Mouse (Mus musculus) retina, postnatal 7 days (tissue): ENCODE results near the gene Ywhaq.
"Not testable (repeated sequence)": the region's sequence is repeated elsewhere in the genome, so short reads cannot be mapped to it uniquely, and the experiment has no call there.

ENCODE experiments used
- DNase-seq: peaks from one replicate; pipeline ENCODE4 v3.0.0-alpha.2; 2012; ENCODE audit warnings: low read depth, low spot score

Ywhaq gene

DNA sequence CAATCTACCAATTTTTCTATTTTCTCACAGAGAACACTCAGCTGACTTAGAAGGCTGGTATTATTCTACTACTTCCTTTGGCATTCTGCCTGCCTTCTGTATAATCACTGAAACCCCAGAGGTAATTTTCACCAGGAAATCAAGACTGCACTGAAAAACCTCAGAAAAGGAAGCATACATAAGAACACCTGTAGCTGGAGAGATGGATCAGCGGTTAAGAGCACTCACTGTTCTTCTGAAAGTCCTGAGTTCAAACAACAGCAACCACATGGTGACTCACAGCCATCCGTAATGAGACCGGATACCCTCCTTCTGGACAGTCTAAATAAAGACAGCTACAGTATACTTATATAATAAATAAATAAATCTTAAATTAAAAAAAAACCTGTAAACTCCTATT, 7.8 kb downstream of the Ywhaq start:
- DNase-seq = no peak

DNA sequence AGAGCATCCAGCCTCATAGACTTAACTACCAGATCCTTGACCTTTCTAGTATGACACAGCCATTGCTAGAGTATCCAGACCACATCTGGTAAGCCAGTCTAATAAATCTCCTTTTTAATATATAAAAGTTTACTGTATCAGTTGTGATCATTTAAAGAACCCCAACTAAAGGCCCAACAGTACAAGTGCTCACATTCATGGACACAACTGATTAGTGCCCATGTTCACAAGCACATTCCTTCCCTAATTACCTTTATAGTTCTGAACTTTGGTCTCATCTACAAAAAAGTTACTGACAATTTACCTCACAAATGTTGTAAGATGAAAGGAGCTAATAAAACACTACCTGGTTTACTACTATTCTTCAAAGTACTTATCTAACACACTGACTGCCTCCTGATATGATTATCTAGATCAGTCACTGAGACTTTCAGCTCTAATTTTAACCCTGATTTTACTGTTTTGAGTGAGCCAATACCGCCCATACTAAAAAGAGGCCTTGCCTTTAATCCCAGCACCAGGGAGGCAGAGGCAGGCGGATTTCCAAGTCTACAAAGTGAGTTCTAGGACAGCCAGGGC, 8.6 kb downstream of the Ywhaq start:
- no peak for DNase-seq

DNA sequence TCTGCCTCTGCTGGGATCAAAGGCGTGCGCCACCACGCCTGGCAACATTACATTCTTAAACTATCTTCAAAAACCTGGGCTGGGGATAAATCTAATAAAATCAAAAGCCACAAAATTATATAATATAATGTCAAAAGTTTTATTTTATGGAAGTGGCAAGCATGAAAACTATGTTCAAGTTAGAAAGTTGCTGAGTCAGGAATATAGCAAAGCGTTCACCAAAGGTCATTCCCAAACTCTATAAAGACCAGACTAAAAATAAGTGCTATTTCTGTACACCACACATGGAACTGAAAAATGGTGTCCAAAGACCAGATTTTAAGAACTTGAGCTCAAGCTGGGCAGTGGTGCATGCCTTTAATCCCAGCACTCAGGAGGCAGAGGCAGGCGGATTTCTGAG, 14.7 kb downstream of the Ywhaq start:
- DNase-seq = no peak

DNA sequence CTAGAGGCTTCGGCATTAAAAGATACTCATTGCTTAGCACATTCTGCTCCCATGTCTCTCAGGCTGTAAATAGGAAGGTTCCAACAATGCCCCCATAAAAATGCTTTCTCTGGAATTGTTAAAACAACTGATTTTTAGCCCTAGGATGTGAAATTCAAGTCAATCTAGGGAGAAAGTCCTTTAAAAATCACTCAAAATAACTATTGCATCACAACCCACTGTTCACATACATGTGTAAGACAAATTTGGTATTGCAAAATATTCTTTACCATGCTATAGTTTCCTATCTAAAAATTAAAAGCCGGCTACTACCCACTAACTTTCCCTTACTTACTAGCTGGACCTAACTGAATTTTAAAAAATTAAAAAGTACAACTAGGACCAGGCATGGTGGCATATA, 31.2 kb downstream of the Ywhaq start:
- no peak for DNase-seq

DNA sequence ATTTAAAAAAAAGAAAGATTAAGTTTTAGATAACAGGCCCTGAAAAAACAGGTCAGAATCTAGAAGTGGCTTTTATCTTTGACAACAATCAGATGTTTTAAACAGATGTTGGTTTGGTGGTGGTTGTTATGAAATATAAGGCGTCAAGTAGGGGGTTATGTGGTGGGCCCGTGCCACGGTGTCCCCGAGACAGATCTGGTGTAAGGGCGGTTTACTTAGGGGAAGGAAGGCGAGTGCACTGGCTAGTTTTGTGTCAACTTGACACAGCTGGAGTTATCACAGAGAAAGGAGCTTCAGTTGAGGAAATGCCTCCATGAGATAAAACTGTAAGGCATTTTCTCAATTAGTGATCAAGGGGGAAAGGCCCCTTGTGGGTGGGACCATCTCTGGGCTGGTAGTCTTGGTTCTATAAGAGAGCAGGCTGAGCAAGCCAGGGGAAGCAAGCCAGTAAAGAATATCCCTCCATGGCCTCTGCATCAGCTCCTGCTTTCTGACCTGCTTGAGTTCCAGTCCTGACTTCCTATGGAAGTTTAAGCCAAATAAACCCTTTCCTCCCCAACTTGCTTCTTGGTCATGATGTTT, 38.6 kb downstream of the Ywhaq start:
- DNase-seq = not testable (repeated sequence)

DNA sequence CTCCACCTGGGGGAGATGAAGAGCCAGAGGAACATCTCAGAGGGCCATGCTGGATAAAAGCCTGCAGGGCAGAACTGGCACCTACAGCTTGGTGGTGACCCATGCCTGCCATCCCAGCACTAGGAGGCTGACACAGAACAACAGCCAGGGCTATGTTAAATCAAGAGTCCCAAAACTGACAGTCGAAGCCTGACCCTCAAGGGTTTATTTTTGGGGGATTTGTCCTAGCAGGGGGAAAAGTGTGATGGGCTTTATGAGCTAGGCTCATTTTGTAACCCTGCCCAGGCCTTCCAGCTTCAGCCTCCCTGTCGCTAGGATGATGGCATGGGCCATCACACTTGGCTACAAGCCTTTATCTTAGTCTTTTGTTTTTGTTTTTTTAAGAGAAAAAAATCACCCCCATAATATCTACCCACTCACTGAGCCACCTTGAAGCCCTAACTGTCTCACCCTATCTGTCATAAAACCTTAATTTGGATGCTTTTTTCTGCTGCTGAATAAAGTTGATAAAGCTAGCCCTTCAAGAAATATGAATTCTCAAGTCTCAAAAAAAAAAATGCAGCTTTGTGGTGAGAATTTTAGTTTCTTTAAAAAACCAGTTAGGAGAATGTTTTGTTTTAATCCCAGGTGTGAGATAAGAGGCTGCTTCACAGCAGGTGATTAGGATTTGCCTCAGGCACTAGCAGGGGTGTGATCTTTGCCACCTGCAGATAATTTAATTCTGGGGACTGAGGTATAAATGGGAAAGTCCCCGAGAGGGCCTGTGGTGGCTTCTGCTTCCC, 41.9 kb downstream of the Ywhaq start:
- DNase-seq = no peak

DNA sequence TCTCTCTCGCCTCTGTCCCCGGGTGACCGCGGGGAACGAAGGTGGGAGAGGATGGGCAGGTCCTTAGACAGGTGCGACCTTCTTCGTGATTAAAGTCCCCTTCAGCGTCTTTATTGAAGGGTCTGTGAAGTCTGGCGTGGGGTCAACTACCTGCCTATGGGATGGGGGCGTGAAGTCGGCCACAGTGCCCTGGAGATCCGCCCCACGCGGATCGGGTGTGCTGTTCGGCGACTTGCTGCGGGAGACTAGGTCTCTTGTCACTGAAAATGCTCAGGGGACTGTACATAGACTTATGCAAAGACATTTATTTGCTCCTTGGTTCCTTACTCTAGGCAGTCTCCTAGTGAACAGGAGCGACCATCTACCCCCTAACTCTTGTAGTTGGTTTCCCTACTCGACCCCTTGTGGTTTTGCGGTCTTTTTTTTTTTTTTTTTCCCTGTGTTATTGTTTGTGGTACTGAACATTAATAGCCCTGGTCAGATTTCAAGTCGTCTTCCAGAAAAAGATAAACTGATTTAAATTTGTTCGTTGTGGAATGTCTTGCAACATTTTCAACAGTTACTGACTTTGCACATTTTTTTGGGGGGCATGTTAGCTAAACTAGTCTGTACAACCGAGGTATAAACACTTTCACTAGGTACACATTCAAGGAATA, 43.5 kb downstream of the Ywhaq start:
- DNase-seq = no peak

DNA sequence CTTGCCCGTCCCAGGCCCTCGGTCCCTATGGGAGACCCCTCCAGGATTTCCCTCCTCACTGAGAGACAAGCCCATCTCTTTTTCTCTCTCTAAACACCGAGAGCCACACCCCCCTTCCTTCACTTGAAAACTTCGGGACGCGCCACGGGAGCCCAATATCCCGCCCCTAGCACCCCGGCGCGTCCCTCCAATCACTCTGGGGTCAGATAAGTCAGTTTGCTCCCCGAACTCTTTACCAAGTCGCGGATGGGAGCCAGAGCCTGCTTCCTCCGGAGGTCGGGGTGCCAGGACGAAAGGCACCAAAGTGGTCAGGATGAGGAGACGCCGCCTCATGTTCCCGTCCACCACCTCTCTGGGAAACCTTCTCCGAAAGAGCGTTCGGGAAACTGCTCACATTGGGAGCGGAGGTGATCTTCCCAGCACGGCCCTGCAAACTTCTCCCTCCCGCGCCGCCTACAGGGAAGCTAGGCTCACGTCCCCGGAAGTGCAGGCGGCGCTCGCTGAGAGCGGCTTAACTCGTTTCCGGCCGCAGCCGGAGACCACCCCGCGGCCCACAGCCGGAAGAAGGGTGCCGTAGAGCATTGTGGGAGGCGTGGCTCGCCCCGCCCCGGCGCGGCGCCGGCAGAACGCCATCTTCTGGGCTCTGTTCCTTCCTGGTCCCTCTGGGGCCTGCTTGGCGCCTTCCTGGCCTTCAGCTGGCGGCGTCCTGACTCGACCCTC, 44.2 kb downstream of the Ywhaq start, which contains the start of gene Adam17:
Adam17 (minus strand) TSS at position 533 of the 720 bp plus-strand sequence.
- peak; percentile 92 for DNase-seq

DNA sequence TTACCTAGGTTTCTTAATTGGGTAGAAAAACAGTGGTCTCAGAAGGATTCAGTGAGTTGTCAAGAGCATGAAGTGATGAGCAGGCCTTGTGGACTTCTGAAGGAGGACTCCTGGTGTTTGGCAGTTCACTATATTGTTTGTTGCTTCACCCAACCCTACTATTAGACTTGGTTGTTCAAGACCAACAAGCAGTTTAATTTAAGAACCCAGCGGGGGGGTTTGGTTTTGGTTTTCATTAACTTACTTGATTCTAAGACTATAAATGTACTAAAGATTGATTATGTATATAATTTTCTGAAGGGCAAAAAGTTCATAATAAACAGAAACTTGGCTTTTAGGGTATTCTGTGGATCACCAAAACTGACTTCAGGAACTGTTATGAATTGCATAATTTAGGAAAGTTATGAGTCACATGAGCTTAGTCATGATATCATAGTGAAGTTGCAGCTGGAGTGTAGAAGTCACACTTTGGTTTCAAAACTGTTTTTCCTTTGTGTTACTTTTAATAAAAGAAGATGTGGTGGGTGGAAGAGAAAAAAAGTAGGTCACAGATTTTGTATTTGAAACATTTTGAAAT, 47.3 kb downstream of the Ywhaq start:
- no peak for DNase-seq

DNA sequence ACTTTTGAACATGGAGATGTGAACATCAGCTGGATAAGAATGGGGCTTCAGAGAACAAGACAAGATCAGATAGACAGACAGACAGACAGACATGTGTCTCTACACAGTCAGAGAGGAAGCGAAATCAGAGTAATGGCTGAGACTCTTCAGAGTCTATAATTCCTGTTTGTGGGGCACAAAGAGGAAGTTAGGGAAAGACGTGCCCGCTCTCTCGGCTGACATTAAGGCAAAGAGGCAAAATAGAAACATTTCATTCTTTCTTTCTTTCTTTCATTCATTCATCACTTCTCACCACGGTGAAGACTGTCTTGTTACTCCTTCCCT, 48.4 kb downstream of the Ywhaq start:
- DNase-seq = no peak

DNA sequence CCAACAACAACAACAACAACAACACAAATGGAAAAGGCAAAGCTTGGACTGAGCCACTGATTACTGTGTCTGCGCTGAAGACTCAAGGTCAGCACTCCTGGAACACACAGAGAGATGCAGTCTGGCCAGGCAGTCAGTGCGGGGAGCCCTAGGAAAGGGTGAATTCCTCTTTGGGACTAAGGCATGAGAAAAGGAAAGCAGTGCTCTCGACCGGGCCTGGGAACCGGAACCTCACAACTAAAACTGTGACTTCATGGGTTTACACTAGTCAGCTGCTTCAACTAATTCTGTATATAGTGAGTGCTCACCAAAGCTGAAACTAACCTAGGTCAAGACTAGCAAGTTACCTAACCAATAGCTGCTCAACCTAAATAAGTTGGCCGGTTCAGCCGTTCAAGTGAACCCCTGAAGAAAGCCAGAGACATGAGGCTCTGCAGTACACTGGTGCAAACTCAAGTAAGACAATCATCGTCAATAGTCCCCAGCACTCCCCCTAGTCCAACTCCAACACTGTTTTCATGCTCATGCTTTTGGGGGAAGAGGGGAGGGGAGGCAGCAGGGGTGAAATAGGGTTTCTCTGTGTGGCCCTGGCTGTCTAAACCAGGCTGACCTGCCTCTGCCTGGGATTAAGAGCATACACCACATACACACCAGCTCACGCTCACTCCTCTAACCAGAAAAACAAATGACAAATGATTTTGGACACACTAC, 48.9 kb downstream of the Ywhaq start:
- DNase-seq = no peak

DNA sequence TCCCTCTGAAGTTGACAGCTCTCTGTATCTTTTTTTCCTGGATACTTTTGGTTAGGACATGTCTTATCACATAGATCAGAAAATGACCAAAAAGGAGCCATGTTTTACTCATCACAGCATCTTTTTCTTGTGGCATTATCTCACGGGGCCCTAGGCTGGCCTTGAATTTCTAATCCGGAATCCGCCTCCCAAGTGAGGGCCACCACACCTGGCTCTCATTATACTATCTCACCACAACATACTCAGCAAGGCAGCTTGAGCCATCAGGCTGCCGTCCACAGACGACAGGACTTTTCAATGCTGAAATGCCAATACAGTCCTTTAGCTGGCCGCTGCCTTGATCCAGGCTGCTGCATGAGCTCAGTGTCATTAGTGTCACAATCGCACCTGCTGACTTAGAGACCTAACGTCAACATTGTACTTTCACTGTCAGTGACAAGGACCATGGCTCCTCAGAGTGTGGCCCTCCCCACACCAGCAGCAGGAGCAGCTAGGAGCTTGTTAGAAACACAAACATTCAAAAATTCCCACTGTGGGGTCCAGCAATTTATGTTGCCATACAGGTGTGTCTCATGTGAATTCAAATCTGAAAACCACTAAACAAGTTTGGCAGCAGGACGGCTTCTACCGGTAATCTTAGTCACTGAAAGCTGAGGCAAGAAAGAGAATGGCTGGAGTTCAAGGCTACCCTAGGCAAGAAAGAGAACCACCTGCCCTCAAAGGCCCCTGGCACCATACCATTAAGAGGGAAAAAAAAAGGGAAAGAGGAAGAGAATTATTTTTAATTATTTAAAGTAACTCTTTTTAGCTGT, 52.6 kb downstream of the Ywhaq start:
- no peak for DNase-seq

DNA sequence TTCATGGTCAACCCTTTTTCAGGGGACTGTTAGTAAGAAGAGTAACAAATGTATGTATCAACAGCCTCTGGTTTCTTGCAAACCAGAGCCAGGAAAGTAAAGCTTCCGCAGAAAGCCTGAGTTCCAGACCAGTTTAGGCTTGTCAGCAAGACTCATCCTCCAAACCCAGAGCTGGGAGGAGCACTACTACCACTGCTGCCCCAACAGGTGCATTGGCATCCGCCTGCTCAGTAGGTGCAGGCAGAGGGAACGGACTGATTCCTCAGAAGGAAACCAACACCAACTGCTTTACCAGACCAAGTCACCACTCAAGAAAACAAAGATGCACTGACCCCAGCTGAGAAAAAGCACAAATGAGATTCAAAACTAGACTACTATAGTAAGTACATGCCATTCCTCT, 54.2 kb downstream of the Ywhaq start:
- no peak for DNase-seq

DNA sequence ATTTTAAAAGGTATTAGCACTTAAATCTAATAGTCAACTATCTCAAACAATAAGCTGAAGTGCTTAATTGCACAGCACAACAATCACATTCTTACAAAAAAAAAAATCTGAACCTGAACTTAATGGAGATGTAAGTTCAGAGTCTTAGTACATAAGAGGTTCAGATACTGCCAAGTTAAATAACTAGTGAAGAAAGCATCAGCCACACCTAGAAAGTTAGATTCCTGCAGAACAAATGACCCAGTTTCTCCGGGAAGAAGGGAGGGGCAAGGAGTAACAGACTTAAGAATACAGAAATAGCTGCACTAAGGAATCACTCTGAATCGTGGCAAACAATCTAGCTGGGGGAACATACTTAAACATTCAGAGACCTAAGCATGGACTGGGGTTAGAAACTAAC, 54.8 kb downstream of the Ywhaq start:
- no peak for DNase-seq

DNA sequence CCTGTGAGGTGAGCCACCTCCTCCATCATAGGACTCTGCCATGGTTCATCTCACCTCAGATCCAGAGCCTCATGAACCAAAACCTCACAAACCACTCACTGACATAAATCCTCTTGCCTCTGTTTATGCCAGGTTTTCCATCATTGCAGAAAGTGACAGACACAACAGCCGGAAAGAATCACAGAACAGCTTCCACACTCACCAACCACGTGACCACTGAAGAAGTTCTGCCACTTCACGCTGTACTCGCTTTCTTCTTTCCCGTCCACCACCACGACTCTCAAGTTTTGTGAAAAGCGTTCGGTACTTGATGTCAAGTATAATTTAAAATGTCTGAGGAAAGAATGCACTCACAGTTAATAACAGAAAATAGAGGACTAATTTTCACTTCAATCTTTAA, 63.8 kb downstream of the Ywhaq start:
- no peak for DNase-seq

DNA sequence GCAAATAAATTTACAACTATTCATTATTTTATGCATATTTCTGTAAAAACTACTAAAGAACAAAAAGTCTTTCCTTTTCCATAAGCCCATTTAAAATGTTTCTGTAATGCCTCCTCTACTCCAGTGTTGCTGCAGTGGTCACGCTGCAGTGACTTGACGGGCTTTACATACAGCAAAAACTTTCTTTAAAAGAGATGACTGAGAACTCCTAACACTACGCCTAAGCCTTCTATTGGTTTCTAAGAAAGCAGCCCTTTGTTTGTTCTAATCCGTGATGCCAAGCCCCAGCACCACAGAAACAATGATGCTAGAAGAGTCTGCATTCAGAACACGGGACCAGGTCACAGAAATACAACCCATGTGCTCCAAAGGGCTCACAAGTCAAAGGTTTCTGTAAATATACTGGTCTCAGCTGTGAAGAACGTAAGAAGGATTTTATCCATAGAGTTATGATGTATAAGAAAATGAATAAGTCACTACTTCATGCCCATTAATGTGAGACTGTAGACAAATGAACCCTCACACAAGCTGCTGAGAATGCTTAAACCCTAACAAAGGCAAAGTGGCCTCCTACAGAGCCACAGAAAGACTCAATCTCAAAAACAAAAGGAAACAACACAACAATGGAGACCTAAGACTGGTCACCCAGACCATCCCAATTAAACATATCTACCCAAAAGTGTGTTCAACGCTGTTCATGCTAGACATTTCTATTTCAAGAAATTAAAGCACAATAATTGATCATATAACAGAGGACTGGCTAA, 67.1 kb downstream of the Ywhaq start:
- DNase-seq = no peak

DNA sequence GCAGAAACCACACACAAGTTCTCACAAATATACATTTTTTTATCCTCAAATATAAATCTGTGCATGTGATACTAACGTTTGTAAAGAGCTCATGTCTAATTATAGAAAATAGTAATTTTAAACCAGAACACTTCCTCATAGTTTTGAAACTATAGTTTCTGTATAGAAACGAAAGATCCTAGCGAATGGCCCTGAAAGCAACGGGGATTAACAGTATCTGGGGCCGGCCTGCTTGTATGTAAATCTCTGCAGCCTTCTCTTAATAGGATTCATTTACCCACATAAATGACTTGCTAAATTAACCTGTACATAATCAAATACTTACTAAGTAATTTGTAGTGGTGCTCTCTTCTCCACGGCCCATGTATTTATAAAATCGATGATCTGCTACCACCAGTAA, 70.5 kb downstream of the Ywhaq start:
- no peak for DNase-seq

DNA sequence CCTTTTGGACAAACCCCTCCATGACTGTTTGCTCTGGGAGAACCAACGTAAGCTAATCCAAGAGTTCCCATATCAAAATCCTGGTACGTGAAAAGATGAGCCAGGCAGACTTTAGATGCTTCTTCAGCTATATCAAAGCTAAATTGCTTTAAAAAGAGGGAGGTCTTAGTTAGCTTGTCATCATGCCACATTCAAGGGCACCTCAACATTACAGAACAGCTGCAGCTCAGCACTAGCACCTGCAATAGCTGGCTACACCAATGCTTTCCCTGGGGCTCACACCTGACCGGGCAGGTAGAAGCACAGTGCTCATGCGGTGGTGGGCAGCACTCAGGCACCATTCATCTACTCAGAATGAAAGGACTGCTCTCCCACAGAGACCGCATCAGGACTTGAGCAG, 76.8 kb downstream of the Ywhaq start:
- no peak for DNase-seq
